Mouse (Mus musculus) bone marrow, adult 2 months (tissue): Measurements from ENCODE around the gene Scnn1b.

Source experiments
- CTCF ChIP-seq: fragments of 200-500 bp; IDR thresholded peaks from 2 replicates; pipeline ENCODE4 v1.5.1; 2011; ENCODE audit warnings: low read length, control low read depth; ENCODE audit not compliant: control insufficient read depth, insufficient read depth
- POLR2A ChIP-seq: fragments of 200-500 bp; IDR thresholded peaks from 2 replicates; pipeline ENCODE4 v1.6.1; 2011; ENCODE audit warnings: low read depth, mild to moderate bottlenecking, control low read depth, low read length, borderline replicate concordance; ENCODE audit not compliant: control insufficient read depth

DNA sequence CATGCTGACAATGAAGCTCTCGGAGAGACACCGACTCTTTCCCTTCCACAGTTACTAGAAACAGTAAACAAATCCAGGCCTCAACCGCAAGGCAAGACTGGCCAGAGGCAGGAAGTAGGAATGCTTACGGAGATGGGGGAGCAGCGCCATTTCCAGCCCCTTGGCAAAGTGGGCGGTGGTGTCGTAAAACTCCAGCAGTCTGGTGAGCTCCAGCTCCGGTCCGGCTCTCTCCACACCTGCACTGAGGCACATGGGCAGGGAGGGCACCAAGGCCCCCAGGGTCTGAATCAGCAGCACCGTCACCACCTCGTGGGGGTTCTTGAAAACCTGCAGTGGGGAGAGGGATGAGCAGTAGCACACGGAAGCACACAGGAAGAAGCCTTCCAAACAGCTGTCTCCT lies 91.0 kb downstream of the Scnn1b start:
- TF ChIP-seq CTCF (no peak), POLR2A (no peak)
